Mouse (Mus musculus): Measurements from ENCODE around the gene Zfp541. TPM values are rescaled to one million over a fixed set of nuclear protein-coding genes. Genes with fewer than 3 reads are reported as not detected.

Gene Zfp541
- not detected in 2 replicates for polyA plus RNA-seq (2012; ENCODE audit: insufficient read depth, insufficient read length, low replicate concordance, missing spikeins)

DNA sequence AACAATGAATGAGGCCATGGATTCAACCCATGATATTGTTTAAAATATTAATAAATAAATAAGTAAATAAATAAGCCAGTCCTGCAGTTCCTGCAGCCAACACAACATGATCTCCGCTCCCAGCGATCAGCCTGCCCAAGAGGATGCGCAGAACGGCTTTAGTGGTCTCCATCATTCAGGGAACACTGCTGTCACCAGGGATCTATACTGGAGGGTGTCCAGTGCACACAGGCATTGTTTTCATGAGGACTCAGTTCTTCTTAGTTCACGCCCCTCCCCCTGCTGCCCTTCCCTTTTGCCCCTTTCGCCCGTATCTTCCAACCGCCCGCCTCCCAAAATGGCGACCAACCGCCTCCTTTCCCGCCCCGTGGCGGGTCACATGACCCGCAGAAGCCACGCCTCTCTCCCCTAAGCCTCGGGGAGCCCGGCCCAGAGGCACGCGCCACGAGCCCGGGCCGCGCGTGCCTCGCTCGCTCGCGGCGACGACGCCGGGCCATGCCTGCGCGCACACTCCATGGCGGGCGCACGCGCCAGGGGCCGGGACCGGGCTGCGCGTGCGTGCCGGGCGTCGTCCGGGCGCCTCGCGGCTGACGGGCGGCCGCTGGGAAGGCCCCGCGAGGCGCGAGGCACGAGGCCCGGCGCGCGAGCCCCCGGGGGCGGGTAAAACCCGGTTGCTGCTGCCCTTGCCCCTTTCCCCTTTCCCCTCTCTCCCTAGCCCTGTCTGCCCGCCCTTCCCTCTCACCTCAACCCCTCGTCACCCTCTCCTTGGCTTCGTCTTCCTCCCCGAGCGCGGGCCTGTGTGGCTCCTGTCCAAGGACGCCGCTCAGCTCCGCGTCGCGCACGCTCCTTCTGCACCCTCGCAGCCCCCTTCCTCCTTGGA lies at the start of gene Zfp541:
Gene Zfp541 (plus strand): TSS at position 596 of the 880 bp plus-strand sequence.
- peak within 1 kb of the TSS; percentile 10; the same call in 1 of the 2 replicates for H3K4me3 ChIP-seq (ENCODE audit: insufficient read depth, low read depth, low read length)
- H3K4me1 ChIP-seq (ENCODE audit: control insufficient read depth, insufficient read depth, low read length) = peaks cover 3% of the 10 kb centered on the region
- no peak for TF ChIP-seq CTCF (IDR thresholded peaks at IDR 0.05; ENCODE audit: insufficient read depth, low read depth, low read length)
- H3K27ac ChIP-seq (ENCODE audit: insufficient read depth, low read depth, low read length) = no peak within 1 kb of the TSS
- WGBS = 60% methylated on average over 80 of the region's 80 CpGs

- peaks cover 3% of the 10 kb centered on the region; the same call in 1 of the 2 replicates for H3K4me1 ChIP-seq (ENCODE audit: control insufficient read depth, insufficient read depth, low read length)
- TF ChIP-seq POLR2A (IDR thresholded peaks at IDR 0.05; ENCODE audit: insufficient read depth, low read depth, low read length) (no peak), CTCF (IDR thresholded peaks at IDR 0.05; ENCODE audit: insufficient read depth, low read depth, low read length) (peak; percentile 46; the same call in 1 of the 2 replicates)
- no peak overlapping the region for H3K4me3 ChIP-seq (ENCODE audit: insufficient read depth, low read depth, low read length)
- WGBS = 86% methylated on average over 11 of the region's 11 CpGs
- no peak overlapping the region for H3K27ac ChIP-seq (ENCODE audit: insufficient read depth, low read depth, low read length)
Observed at GRCm38 (mm10) chr7:16012576-16013263, 48.9 kb upstream of the Zfp541 start.

- H3K27ac ChIP-seq (ENCODE audit: insufficient read depth, low read depth, low read length) = no peak overlapping the region
- TF ChIP-seq CTCF (IDR thresholded peaks at IDR 0.05; ENCODE audit: insufficient read depth, low read depth, low read length) (no peak), POLR2A (IDR thresholded peaks at IDR 0.05; ENCODE audit: insufficient read depth, low read depth, low read length) (no peak)
- H3K4me1 ChIP-seq (ENCODE audit: control insufficient read depth, insufficient read depth, low read length) = peaks cover 3% of the 10 kb centered on the region; the same call in 1 of the 2 replicates
- H3K4me3 ChIP-seq (ENCODE audit: insufficient read depth, low read depth, low read length) = no peak overlapping the region
- WGBS = 79% methylated on average over 5 of the region's 5 CpGs
Observed at GRCm38 (mm10) chr7:16013722-16014275, 47.8 kb upstream of the Zfp541 start.

DNA sequence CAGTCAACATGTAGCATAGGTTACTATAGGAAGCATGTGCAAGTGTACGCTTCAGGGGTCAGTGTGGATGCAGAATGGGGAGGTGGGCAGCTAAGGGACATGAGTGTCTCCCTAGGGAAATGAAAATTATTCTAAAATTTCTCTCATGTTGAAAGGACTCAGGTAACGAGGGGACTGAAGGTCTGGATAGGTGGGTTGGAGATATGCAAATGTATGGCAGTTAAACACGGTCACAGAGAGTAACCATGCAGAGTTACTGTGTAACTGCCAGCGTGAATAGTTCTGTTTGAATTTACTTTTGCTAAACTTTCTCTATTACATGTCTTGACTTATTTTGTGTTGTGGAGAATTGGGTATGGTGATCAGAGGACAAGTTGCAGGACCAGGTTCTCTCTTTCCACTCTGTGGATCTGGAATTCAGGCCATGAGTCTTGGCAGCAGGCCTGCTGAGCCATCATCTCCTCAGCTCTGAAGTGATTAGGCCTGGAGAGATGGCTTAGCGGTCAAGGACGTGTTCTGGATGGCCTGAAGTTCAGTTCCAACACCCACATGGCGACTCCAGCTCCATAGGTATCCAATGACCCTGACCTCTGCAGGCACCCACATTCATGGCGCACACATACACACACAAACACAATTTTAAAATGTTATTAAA lies 47.0 kb upstream of the Zfp541 start:
- Histone ChIP-seq H3K27ac (ENCODE audit: insufficient read depth, low read depth, low read length) (no peak overlapping the region), H3K4me3 (ENCODE audit: insufficient read depth, low read depth, low read length) (no peak overlapping the region), H3K4me1 (ENCODE audit: control insufficient read depth, insufficient read depth, low read length) (peaks cover 4% of the 10 kb centered on the region; the same call in 1 of the 2 replicates)
- WGBS = 86% methylated on average over 8 of the region's 8 CpGs
- TF ChIP-seq POLR2A (IDR thresholded peaks at IDR 0.05; ENCODE audit: insufficient read depth, low read depth, low read length) = no peak
- no peak for TF ChIP-seq CTCF (IDR thresholded peaks at IDR 0.05; ENCODE audit: insufficient read depth, low read depth, low read length)

- H3K27ac ChIP-seq (ENCODE audit: insufficient read depth, low read depth, low read length) = no peak overlapping the region
- 69% methylated on average over 5 of the region's 5 CpGs for WGBS
- TF ChIP-seq POLR2A (IDR thresholded peaks at IDR 0.05; ENCODE audit: insufficient read depth, low read depth, low read length) = no peak
- TF ChIP-seq CTCF (IDR thresholded peaks at IDR 0.05; ENCODE audit: insufficient read depth, low read depth, low read length) = no peak
- H3K4me3 ChIP-seq (ENCODE audit: insufficient read depth, low read depth, low read length) = no peak overlapping the region
- H3K4me1 ChIP-seq (ENCODE audit: control insufficient read depth, insufficient read depth, low read length) = peaks cover 6% of the 10 kb centered on the region; the same call in 1 of the 2 replicates
Observed at GRCm38 (mm10) chr7:16015384-16015783, 46.2 kb upstream of the Zfp541 start.

GRCm38 (mm10) chr7:16018016-16018810 lies 43.4 kb upstream of the Zfp541 start:
- Histone ChIP-seq H3K27ac (ENCODE audit: insufficient read depth, low read depth, low read length) (no peak overlapping the region), H3K4me1 (ENCODE audit: control insufficient read depth, insufficient read depth, low read length) (peaks cover 11% of the 10 kb centered on the region), H3K4me3 (ENCODE audit: insufficient read depth, low read depth, low read length) (no peak overlapping the region)
- no peak for TF ChIP-seq CTCF (IDR thresholded peaks at IDR 0.05; ENCODE audit: insufficient read depth, low read depth, low read length)
- TF ChIP-seq POLR2A (IDR thresholded peaks at IDR 0.05; ENCODE audit: insufficient read depth, low read depth, low read length) = no peak
- 74% methylated on average over 9 of the region's 9 CpGs for whole genome bisulfite sequencing

GRCm38 (mm10) chr7:16019256-16020094 lies 42.1 kb upstream of the Zfp541 start:
- TF ChIP-seq CTCF (IDR thresholded peaks at IDR 0.05; ENCODE audit: insufficient read depth, low read depth, low read length) (no peak), POLR2A (IDR thresholded peaks at IDR 0.05; ENCODE audit: insufficient read depth, low read depth, low read length) (no peak)
- Histone ChIP-seq H3K4me3 (ENCODE audit: insufficient read depth, low read depth, low read length) (no peak overlapping the region), H3K27ac (ENCODE audit: insufficient read depth, low read depth, low read length) (peak overlapping the region; percentile 36; the same call in 1 of the 2 replicates), H3K4me1 (ENCODE audit: control insufficient read depth, insufficient read depth, low read length) (peaks cover 11% of the 10 kb centered on the region)
- WGBS = 79% methylated on average over 5 of the region's 5 CpGs

All from olfactory bulb, adult 2 months (tissue).